Mouse (Mus musculus): ENCODE measurements around the gene Rxfp1. TPM values are rescaled to one million over a fixed set of nuclear protein-coding genes. Genes with fewer than 3 reads are reported as not detected.

Gene Rxfp1
- polyA plus RNA-seq (2015; fragmentation: Nextera tagmentation; extraction: Ambion mirVana): 0.04 TPM in 2 replicates

- no peak within 1 kb of the TSS for H3K4me2 ChIP-seq
- H3K9me3 ChIP-seq: no peaks in the 10 kb centered on the region
- no peak for ATAC-seq (ENCODE audit: low FRiP score)
- H3K36me3 ChIP-seq: no peaks in the 10 kb centered on the region
- WGBS: 70% methylated on average over 3 of the region's 4 CpGs
- H3K4me1 ChIP-seq (replicated peaks): no peaks in the 10 kb centered on the region
- no peak within 1 kb of the TSS for H3K4me3 ChIP-seq
- no peaks in the 10 kb centered on the region for H3K27me3 ChIP-seq
- no peak within 1 kb of the TSS for H3K9ac ChIP-seq
- no peak within 1 kb of the TSS for H3K27ac ChIP-seq
Measured at GRCm38 (mm10) chr3:79737780-79738179, at the start of gene Rxfp1. Rxfp1 (minus strand) TSS chr3:79737880.

GRCm38 (mm10) chr3:79784362-79784736 lies 46.7 kb upstream of the Rxfp1 start:
- Histone ChIP-seq H3K4me1 (replicated peaks) (0 out of 2 replicates have a peak, but pooled peaks cover 3% of the 10 kb centered on the region), H3K4me3 (no peak overlapping the region), H3K27ac (no peak overlapping the region), H3K4me2 (peak overlapping the region; percentile 29), H3K9ac (no peak overlapping the region; the same call in 1 of the 2 replicates), H3K27me3 (no peaks in the 10 kb centered on the region), H3K9me3 (no peaks in the 10 kb centered on the region), H3K36me3 (no peaks in the 10 kb centered on the region)
- WGBS: 13% methylated on average over 11 of the region's 11 CpGs
- ATAC-seq (ENCODE audit: low FRiP score): no peak

- no peak for ATAC-seq (ENCODE audit: low FRiP score)
- H3K27me3 ChIP-seq: no peaks in the 10 kb centered on the region
- H3K4me3 ChIP-seq: no peak overlapping the region
- 0 out of 2 replicates have a peak, but pooled peaks cover 3% of the 10 kb centered on the region for H3K4me1 ChIP-seq (replicated peaks)
- WGBS: 61% methylated on average over 10 of the region's 10 CpGs
- H3K9me3 ChIP-seq: no peaks in the 10 kb centered on the region
- H3K9ac ChIP-seq: no peak overlapping the region; the same call in 1 of the 2 replicates
- H3K36me3 ChIP-seq: no peaks in the 10 kb centered on the region
- peak overlapping the region; percentile 29 for H3K4me2 ChIP-seq
- no peak overlapping the region for H3K27ac ChIP-seq
Measured at GRCm38 (mm10) chr3:79783630-79784361, 46.1 kb upstream of the Rxfp1 start.

GRCm38 (mm10) chr3:79772701-79773100 lies 35.0 kb upstream of the Rxfp1 start:
- WGBS: 80% methylated on average over 2 of the region's 2 CpGs
- no peak overlapping the region for H3K9ac ChIP-seq
- H3K36me3 ChIP-seq: no peaks in the 10 kb centered on the region
- H3K4me3 ChIP-seq: no peak overlapping the region
- H3K27ac ChIP-seq: no peak overlapping the region
- ATAC-seq (ENCODE audit: low FRiP score): no peak
- no peaks in the 10 kb centered on the region for H3K9me3 ChIP-seq
- no peaks in the 10 kb centered on the region for H3K27me3 ChIP-seq
- no peaks in the 10 kb centered on the region for H3K4me1 ChIP-seq (replicated peaks)
- H3K4me2 ChIP-seq: no peak overlapping the region

GRCm38 (mm10) chr3:79753736-79754135 lies 16.1 kb upstream of the Rxfp1 start:
- ATAC-seq (ENCODE audit: low FRiP score): no peak
- no peak overlapping the region for H3K27ac ChIP-seq
- 67% methylated on average over 1 of the region's 1 CpGs for WGBS

GRCm38 (mm10) chr3:79746585-79746984 lies 8.9 kb upstream of the Rxfp1 start:
- Histone ChIP-seq H3K4me2 (no peak overlapping the region), H3K9ac (no peak overlapping the region), H3K27ac (no peak overlapping the region), H3K9me3 (no peaks in the 10 kb centered on the region), H3K4me1 (replicated peaks) (no peaks in the 10 kb centered on the region), H3K27me3 (no peaks in the 10 kb centered on the region), H3K4me3 (no peak overlapping the region), H3K36me3 (no peaks in the 10 kb centered on the region)
- 92% methylated on average over 6 of the region's 6 CpGs for WGBS
- no peak for ATAC-seq (ENCODE audit: low FRiP score)

More at GRCm38 (mm10) chr3:79753736-79754135, 16.1 kb upstream of the Rxfp1 start:
- no peaks in the 10 kb centered on the region for H3K27me3 ChIP-seq
- H3K36me3 ChIP-seq: no peaks in the 10 kb centered on the region
- H3K4me1 ChIP-seq (replicated peaks): no peaks in the 10 kb centered on the region
- no peak overlapping the region for H3K9ac ChIP-seq
- no peak overlapping the region for H3K4me2 ChIP-seq
- no peaks in the 10 kb centered on the region for H3K9me3 ChIP-seq
- H3K4me3 ChIP-seq: no peak overlapping the region

- Histone ChIP-seq H3K36me3 (no peaks in the 10 kb centered on the region), H3K9me3 (no peaks in the 10 kb centered on the region), H3K27ac (no peak overlapping the region), H3K4me2 (no peak overlapping the region), H3K27me3 (no peaks in the 10 kb centered on the region), H3K4me1 (replicated peaks) (no peaks in the 10 kb centered on the region), H3K9ac (no peak overlapping the region), H3K4me3 (no peak overlapping the region)
- no peak for ATAC-seq (ENCODE audit: low FRiP score)
- 62% methylated on average over 6 of the region's 6 CpGs for WGBS
Measured at GRCm38 (mm10) chr3:79745101-79745500, 7.4 kb upstream of the Rxfp1 start.

GRCm38 (mm10) chr3:79744415-79744814 lies 6.7 kb upstream of the Rxfp1 start:
- H3K9me3 ChIP-seq: no peaks in the 10 kb centered on the region
- no peaks in the 10 kb centered on the region for H3K4me1 ChIP-seq (replicated peaks)
- H3K9ac ChIP-seq: no peak overlapping the region
- H3K36me3 ChIP-seq: no peaks in the 10 kb centered on the region
- H3K27me3 ChIP-seq: no peaks in the 10 kb centered on the region
- no peak overlapping the region for H3K27ac ChIP-seq
- ATAC-seq (ENCODE audit: low FRiP score): no peak
- 96% methylated on average over 2 of the region's 2 CpGs for WGBS
- no peak overlapping the region for H3K4me2 ChIP-seq
- no peak overlapping the region for H3K4me3 ChIP-seq

GRCm38 (mm10) chr3:79740351-79740750 lies 2.7 kb upstream of the Rxfp1 start:
- Histone ChIP-seq H3K9ac (no peak overlapping the region), H3K27ac (no peak overlapping the region), H3K9me3 (no peaks in the 10 kb centered on the region), H3K27me3 (no peaks in the 10 kb centered on the region), H3K4me3 (no peak overlapping the region), H3K4me2 (no peak overlapping the region), H3K4me1 (replicated peaks) (no peaks in the 10 kb centered on the region), H3K36me3 (no peaks in the 10 kb centered on the region)
- WGBS: 90% methylated on average over 2 of the region's 2 CpGs
- no peak for ATAC-seq (ENCODE audit: low FRiP score)

GRCm38 (mm10) chr3:79738451-79738850 lies 771 bp upstream of the Rxfp1 start:
- no peak for ATAC-seq (ENCODE audit: low FRiP score)
- WGBS: 84% methylated on average over 1 of the region's 1 CpGs
- H3K4me1 ChIP-seq (replicated peaks): no peaks in the 10 kb centered on the region

GRCm38 (mm10) chr3:79726506-79727075 lies 11.1 kb downstream of the Rxfp1 start:
- Histone ChIP-seq H3K9ac (no peak overlapping the region), H3K27me3 (no peaks in the 10 kb centered on the region), H3K9me3 (no peaks in the 10 kb centered on the region), H3K4me2 (no peak overlapping the region), H3K27ac (no peak overlapping the region), H3K4me3 (no peak overlapping the region), H3K4me1 (replicated peaks) (no peaks in the 10 kb centered on the region), H3K36me3 (no peaks in the 10 kb centered on the region)
- WGBS: 91% methylated on average over 14 of the region's 14 CpGs
- no peak for ATAC-seq (ENCODE audit: low FRiP score)

More at GRCm38 (mm10) chr3:79738451-79738850, 771 bp upstream of the Rxfp1 start:
- Histone ChIP-seq H3K27me3 (no peaks in the 10 kb centered on the region), H3K27ac (no peak overlapping the region), H3K9me3 (no peaks in the 10 kb centered on the region), H3K4me2 (no peak overlapping the region), H3K9ac (no peak overlapping the region), H3K4me3 (no peak overlapping the region), H3K36me3 (no peaks in the 10 kb centered on the region)

GRCm38 (mm10) chr3:79720756-79721484 lies 16.8 kb downstream of the Rxfp1 start:
- Histone ChIP-seq H3K4me3 (no peak overlapping the region), H3K4me1 (replicated peaks) (no peaks in the 10 kb centered on the region), H3K27me3 (no peaks in the 10 kb centered on the region), H3K9ac (no peak overlapping the region), H3K9me3 (no peaks in the 10 kb centered on the region), H3K4me2 (no peak overlapping the region), H3K27ac (no peak overlapping the region), H3K36me3 (no peaks in the 10 kb centered on the region)
- WGBS: 89% methylated on average over 4 of the region's 4 CpGs
- ATAC-seq (ENCODE audit: low FRiP score): no peak

Data from hindbrain, embryonic 13.5 days (tissue).